In genomic region chr5:34002636-34003035, GRCm38 (mm10) we compare ENCODE assay signal across 18 mouse cellular contexts.
"Had no signal": no experiment of that assay in that cellular context is flagged by ENCODE, and none has a peak within 500 bp of the region (broad histone marks: within the 10 kb centered on the region; RNA-seq: fewer than 3 reads in every experiment).

No protein-coding gene starts in this region.

- H3K4me3 ChIP-seq: layer of hippocampus, adult 2 months; limb, embryonic 10.5 days; limb, embryonic 13.5 days; liver, embryonic 13.5 days; midbrain, embryonic 12.5 days; midbrain, embryonic 15.5 days; neural tube, embryonic 12.5 days; neural tube, embryonic 15.5 days had no signal

- H3K9ac ChIP-seq: limb, embryonic 13.5 days; liver, embryonic 13.5 days; midbrain, embryonic 12.5 days; midbrain, embryonic 15.5 days; neural tube, embryonic 12.5 days; neural tube, embryonic 15.5 days had no signal

- H3K36me3 ChIP-seq: limb, embryonic 10.5 days; limb, embryonic 13.5 days; liver, embryonic 13.5 days had no signal

- DNase-seq: kidney, postnatal 25 days; layer of hippocampus, adult 9-11 months; liver, embryonic 13.5 days; lung, adult 2 months; retina, postnatal 1 day; right cerebral cortex, postnatal 25 days; spleen, adult 18-20 months; thymus, adult 2 months; thymus, postnatal 25 days had no signal

- H3K9me3 ChIP-seq: limb, embryonic 10.5 days; limb, embryonic 13.5 days; liver, embryonic 13.5 days; midbrain, embryonic 12.5 days; midbrain, embryonic 15.5 days; neural tube, embryonic 12.5 days; neural tube, embryonic 15.5 days had no signal

- H3K27ac ChIP-seq: kidney, postnatal 0 days; layer of hippocampus, adult 2 months; limb, embryonic 10.5 days; limb, embryonic 13.5 days; liver, embryonic 13.5 days; macrophage; midbrain, embryonic 12.5 days; midbrain, embryonic 15.5 days; neural tube, embryonic 12.5 days; neural tube, embryonic 15.5 days had no signal

- ATAC-seq: midbrain, embryonic 15.5 days had no signal

- H3K4me1 ChIP-seq: liver, embryonic 13.5 days had no signal

- H3K27me3 ChIP-seq: midbrain, embryonic 15.5 days; neural tube, embryonic 15.5 days had no signal

- H3K4me2 ChIP-seq: limb, embryonic 13.5 days; liver, embryonic 13.5 days; midbrain, embryonic 12.5 days; midbrain, embryonic 15.5 days; neural tube, embryonic 12.5 days; neural tube, embryonic 15.5 days had no signal
